Mouse (Mus musculus) ovary, adult 18-20 months (tissue): ENCODE measurements around the gene Mettl22.

Experiments
- DNase-seq: peaks from one replicate; pipeline ENCODE4 v3.0.0; 2022; ENCODE audit warnings: low spot score, mixed read lengths

The Mettl22 gene

DNA sequence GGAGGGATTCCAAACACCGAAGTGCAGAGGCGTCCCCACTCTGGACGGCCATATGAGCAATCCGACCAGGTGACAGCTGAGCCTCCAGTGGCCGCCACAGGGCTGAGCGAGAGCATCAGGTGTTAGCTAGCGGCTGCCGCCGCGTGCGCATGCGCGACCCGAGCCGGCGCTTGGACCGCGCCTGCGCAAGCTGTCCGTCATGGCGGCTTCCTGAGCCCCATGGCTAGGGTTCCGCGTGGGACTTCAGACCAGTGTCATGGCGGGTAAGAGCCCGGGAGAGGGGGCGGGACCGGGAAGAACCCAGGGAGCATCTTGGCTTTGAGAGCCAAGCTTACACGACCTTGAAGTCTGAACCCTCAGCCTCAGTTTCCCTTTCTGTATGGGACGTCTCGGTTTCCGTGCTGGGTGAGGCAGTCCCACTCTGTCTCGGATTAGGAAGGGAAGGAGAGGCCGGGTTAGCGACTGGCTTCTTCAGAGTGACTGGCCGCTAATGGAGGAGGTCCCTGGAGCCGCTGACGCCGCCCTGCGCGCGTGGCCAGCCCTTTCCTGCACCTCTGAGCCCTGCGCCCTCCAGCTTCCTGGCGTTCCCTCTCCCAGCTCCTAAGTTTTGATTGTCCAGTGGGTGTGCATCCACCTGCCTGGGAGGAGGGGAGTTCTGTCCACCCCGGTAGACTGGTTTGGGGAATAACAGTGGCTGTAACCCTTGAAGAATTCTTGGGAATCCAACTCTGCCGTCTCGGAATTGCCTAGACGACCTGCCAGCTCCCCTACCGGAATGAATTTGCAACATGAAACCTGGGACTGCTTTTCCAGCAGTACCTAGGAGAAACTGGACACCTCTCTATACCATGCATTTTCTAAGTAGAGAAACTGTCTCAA lies at the start of gene Mettl22:
TSS of gene Mettl22 (plus strand) at position 186 of the 879 bp plus-strand sequence.
- DNase-seq = peak; percentile 86

DNA sequence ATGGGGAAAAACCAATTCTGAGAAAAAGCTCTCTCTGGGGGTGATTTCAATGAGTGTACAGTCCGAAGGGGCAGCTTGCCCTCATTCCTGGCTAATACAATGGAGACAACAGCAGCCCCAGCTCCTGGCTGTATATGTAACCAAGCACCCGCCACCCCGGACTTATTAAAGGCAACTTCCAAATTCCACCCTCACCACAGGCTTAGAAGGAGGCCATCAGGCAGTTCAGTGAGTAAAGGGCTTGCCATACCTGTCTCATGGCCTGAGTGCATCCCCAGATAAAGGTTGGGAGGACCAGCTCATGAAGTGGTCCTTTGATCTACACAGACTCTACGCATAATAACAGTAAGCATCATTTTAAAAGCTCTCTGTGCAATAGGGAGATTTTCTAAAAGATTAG lies 49.7 kb upstream of the Mettl22 start:
- DNase-seq = no peak

DNA sequence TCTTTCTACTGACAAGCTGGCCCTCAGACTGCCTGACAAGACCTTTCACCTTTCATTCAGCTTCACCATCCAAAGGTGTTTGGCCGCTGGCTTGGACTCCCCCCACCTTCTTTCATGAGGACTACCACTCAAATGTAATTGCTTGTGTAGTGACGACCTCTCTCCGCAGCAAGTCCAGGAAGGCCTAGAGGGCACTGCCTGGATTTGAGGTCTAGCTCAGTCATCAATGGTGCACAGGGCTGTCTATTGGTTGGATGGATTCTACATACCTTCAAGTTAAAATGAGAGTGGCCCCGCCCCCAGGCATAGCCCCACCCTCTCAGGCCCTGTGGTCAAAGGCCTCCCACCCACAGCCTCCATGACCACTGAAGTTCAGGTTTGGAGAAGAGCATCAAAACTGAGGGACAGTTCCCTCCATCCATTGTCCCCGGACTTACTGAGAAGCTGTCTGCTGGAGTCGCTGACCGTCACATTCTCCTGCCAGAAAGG lies 46.9 kb upstream of the Mettl22 start:
- no peak for DNase-seq

DNA sequence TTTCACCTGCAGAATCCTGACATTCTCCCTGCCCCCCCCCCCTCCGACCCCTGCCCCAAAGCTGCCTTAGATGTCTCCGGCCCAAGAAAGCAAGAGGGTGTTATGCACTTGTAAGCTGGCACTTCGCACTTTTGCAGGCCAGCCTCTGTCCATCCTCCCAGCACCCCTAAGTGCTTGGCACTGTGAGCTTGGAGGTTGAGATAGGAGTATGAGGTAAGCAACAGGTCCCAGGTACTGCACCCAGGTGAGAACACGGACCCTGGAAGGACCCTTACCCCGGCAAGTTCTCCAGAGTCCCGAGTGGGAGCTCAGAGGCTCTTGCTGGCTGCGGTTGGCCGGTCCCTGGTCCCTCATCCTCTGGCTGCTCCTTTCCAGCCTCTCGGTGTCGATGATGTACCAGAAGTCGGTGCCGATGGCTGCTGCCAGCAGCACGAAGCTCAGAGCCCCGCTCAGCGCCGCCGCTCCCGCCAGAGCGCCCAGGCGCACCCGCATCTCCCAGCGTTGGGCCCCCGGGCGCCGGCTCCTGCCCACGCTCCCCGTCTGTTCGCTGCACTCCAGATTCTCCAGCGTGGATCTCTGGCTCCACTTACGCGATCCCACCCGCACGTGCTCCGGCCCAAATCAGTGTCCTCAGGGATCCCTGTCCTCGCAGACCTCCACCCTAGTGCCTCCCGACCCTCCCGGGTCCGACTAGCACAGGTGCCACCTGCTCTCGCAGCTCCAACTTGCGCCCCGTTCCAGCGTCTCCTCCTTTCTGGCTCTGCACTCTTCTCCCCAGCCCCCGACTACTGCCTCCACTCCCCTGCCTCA lies 46.2 kb upstream of the Mettl22 start:
- no peak for DNase-seq

DNA sequence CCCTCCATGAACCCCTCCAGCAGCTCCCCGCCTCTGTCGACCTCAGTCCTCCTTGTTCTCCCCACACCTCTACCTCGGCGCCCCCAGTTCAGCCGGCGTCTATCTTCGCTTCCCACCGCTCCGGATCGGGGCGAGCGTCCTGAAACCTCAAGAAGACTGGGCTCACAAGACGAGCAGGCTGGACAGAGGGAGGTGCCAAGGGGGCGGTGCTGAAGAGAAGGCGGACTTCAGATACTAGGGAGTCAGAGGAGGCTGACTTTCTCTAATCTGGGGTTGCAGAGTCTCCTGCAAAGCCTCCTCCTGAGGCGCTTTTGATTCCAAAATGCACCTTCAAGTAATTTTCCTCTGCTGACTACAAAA lies 45.6 kb upstream of the Mettl22 start, which contains the start of gene Tmem114:
TSS of gene Tmem114 (minus strand) at position 166 of the 360 bp plus-strand sequence.
- DNase-seq = peak; percentile 45

DNA sequence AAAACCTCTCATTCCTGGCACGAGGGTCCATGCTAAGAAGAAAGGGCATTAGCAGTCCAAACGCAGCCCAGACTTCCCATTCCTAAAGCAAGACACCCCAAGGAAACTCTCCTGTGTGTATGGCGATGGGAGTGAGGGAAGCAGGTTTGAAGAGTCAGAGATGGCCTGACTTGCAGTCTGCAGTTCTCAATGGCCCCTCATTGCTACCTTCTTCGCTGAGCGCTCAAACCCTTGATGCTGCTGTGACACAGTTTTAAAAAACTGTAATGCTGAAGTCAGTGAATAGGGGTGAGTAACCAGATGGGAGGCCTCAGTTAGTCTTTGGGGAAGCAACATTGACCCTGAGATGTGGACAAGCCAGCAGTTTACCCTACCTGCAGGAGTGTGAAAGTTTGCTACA lies 44.9 kb upstream of the Mettl22 start:
- no peak for DNase-seq

DNA sequence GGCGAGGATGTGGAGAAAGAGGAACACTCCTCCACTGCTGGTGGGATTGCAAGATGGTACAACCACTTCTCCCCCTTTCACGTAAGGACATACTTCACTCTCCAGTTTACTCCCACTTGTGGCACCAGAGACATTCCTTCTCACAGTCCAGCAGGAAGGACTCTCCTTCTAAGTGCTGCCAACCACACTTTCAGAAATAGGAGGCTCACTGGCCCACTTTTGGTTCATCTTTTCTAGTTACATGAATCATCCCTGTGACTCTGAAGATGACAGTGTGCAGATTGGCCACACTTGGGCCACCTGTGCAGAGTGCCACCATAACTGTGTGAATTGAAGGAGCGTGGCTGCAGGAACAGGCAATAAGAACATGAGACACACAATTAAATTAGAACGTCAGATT lies 41.1 kb upstream of the Mettl22 start:
- DNase-seq = no peak

DNA sequence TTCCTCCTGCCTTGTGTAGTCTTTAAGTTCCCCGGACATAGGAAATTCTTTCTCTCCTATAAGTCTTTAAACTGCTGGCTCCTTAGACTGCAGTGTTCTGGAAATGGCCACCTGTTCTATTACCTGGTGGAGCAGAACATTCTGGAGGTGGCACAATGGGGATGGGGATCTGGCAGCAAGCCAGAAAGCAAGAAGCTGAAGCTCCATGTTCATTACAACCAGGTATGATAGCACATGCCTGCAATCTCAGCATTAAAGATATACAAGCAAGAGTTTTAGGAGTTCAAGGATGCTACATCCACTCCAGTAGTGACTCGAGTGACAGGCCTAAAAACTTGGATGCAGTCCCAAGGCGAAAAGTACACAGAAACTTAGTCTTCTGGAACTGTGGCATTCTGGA lies 38.0 kb upstream of the Mettl22 start:
- no peak for DNase-seq

DNA sequence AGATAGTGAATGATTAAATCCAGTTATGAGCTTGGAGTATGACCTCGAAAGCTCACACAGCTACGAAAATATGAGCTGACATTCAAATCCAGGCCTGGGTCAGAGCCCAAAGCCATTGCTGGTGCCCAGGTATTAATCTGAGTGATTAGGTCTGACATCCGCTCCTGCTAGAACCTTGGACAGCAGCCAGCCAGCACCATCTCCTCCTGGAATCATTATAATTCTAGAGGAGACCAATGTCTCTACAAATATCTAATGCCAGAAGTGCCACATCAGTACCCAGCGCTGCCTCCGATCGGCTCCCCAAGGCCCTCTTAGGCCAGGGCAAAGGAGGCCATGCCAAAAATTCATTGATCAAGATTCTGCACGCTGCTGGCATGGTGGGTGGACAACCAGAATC lies 25.7 kb upstream of the Mettl22 start:
- no peak for DNase-seq

DNA sequence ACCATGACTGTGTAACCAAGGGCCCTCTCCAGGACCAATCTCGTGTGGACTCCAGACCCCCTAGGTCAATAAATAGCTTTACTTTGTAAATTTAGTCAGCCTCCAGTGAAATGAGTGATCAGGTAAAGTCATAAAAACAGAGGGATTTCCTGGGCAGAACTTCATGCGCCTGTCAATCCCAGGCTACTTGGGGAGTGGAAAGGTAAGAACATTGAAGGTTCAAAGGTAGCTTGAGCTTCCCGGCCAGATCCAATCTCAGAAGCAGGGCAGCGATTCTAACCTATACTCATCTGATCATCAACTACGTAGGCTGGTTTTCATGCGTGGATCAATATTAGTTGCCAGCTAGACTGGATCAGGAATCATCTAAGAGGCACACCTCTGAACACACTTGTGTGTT lies 24.3 kb upstream of the Mettl22 start:
- DNase-seq = no peak

DNA sequence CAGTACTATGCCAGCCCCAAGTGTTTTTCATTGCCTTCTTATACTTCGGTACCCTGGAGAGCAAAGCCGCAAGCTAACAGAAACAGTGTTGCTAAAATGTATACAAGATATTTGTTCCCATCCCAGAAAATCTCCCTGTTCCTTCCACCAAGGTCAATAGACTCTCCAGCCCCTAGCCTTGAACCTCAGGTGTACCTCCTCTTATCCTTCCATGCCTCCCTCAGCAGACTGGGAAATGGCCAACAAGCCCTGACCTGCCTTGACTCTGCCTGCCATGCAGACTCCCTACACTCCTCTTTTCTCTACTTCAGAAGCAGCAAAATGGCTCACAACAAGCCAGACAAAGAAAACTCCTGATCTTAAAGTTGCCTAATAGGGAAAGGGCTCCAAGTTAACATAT lies 17.3 kb upstream of the Mettl22 start:
- DNase-seq = no peak

DNA sequence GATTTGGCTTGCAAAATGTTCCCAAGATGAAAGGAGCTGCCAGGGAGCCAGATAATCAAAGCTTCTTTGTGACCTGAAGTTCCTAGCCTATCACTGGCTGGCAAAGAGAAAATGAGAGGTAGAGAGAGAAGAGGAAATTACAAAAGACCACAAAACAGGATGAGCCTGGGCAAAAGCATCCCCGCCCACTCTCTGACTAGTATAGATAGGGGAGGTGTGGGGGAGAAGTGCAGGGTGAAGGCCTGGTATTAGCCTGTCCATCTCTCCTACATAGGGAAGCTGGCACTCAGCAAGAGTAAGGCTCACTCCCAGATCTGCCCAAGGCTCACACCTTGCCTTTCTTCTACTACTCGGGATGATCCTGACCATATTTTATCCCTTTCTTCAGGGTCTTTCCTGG lies 15.4 kb upstream of the Mettl22 start:
- no peak for DNase-seq

DNA sequence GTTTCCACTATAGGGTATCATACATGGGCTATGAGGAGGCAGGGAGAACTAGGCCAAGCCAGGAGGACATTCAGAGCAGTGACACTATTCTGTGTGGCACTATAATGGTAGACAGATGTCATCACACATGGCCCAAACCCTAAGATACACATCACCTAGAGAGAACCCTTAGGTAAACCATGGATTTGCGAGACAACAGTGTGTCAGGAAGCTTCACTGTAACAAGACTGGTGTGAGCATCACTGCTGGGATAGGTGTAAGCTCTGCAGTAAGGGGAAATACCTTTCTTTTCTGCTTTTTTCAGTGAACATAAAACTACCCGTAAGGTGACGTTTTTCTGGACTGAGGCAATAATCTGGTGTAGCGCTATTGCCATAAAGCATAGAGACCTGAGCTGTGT lies 12.2 kb upstream of the Mettl22 start:
- no peak for DNase-seq

DNA sequence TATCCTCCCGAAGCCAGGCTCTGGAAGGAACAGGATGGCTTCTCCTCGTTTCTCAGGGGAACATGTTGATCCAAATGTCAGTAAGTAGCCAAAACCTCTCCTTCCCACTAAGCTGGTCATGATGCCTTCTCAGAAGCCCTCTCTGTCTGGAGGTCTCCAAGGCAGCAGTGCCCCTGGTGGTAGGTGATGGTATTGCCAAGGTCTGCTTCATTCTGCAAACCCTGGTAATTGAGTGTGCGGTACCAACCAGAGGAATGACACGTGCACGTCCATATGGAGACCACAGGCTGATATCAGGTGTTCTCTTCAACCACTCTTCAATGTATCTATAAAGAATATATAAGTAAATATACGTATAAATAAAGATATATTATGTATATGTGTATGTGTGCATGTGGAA lies 11.5 kb upstream of the Mettl22 start:
- no peak for DNase-seq

DNA sequence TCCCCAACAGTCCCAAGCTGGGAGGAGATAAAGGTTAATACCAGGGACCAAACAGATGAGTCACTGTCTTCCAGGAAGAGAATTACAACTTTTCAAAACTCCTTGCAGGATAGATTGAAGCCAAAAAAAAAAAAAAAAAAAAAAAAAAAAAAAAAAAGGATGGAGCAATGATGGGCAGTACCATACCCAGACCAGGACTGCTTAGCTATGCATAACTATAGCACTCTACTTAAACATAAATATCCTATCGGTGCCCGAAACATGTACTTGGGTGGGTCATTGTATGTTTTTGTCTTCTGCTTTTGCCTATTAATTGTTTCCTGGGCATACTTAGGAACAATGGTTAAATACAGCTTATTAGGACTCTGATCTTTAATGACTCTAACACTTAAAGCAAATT lies 456 bp upstream of the Mettl22 start:
- DNase-seq = no peak

DNA sequence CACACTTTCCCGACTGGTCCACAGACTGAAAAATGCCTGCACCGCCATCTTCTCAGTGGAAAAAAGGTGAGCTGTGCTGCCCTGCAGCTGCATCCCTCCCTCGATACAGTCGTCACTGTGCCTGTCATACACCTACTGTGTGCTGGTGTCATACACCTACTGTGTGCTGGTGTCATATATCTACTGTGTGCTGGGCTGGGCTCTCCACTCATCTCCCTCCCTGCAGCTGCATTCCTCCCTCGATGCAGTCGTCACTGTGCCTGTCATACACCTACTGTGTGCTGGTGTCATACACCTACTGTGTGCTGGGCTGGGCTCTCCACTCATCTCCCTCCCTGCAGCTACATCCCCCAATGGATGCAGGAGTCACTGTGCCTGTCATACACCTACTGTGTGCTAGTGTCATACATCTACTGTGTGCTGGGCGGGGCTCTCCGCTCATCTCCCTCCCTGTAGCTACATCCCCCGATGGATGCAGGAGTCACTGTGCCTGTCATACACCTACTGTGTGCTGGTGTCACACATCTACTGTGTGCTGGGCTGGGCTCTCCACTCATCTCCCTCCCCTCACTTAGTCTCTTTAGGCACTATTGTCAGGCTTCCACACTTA lies 16.9 kb downstream of the Mettl22 start:
- no peak for DNase-seq

DNA sequence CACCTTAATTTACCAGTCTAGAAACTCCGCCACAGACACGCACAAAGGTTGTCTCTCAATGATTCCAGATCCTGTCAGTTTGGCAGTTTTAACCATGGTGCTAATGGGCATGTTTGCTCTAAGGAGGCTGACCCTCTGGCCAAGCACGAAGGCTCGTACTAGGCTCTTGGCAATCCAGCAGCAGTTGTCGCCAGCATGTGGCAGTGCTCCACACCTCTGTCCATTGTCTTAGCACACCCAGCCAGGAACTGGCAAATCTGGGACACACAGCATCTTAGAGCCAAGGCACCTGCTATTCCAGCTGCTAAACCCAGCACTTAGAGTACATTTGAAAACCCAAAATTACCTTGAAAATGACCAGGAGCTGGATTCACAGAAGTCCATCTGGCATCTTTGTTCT lies 18.8 kb downstream of the Mettl22 start:
- no peak for DNase-seq

DNA sequence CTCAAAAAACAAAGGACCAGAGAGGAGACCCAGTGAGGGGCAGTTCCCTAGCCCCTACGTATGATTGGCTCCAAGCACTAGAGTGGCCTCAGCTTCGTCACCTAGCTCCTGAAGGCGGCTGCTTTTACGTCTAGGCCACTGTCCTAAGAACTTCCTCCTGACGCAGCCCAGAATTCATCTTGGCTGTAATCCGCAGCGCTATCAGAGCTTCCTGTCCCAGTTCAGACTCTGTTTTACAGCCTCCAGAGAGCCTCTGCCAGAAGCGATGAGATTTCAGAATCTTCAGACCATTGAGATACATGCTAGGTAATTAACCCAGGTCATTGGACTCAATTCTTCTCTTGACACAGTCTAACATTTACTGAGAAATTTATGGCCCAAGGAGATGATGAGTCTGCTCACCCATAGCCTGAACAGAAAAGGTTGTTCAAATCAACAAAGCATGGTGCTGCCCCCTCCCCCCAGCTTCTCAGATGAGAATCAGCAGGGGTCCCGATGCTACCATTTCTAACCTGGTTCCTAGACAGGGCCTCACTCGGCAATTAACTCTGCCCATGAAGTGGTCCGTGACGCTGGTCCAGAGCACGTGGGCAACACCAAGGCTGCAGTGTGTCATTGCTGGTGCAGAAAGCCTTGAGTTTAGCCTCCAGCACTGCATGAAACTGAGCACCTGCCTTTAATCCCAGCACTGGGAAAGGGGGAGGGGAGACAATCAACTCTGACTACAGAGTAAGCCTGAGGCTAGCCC lies 21.3 kb downstream of the Mettl22 start:
- DNase-seq = no peak

DNA sequence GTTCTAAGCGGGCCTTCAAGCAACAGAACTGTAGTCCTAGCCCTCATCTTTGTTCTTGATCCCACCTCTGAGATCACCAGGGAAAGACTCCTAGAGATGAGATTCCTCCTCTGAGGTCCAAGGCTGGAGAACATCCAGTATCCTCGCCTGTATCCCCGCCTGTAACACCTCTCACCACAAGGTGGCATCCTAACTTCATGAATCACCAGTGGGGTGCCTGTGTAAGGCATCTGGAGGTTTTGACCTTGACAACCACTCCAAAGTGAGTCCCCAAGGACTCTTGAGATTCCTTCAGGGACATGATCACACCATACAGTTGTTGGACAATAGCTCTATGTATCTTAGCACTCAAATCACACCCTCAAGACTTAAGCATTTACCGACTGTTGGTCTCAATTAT lies 23.7 kb downstream of the Mettl22 start:
- peak; percentile 52 for DNase-seq

DNA sequence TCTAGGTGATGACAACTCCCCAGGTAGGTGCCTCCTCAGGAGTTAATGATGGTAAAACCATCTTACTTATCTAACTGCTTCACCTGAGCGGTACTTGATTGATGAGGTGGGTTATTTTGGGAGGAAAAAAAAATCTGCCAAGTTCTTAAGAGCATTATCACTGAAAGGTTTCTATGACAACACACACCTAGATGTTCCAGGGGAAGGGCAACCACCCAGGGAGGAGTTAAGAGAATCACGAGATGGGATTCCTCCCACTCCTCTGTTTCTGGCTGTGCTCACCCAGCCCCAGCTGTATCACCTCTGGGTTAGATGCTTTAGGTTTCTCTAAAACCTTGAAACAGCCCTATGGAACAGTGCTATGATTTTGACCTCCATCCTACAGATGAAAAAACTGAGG lies 26.4 kb downstream of the Mettl22 start:
- DNase-seq = no peak

DNA sequence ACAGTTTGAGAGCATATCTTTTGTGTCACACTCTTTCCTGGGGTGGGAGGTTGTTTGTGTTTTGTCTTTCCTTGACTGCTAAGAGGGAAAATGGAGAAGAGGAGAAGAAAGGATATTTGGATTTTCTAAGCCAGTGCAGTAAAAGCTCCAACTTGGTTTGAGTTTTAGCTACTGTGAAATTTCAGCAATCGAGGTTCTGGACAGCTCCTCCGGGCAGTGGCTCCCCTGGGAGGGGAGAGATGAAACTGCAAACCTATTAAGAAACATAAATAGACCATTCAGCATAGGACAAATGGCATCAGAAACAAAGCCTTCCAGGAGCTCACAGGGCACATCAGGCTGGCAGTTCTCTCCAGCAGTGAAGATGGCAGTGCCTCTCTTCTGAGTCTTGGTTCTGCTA lies 33.7 kb downstream of the Mettl22 start:
- no peak for DNase-seq

DNA sequence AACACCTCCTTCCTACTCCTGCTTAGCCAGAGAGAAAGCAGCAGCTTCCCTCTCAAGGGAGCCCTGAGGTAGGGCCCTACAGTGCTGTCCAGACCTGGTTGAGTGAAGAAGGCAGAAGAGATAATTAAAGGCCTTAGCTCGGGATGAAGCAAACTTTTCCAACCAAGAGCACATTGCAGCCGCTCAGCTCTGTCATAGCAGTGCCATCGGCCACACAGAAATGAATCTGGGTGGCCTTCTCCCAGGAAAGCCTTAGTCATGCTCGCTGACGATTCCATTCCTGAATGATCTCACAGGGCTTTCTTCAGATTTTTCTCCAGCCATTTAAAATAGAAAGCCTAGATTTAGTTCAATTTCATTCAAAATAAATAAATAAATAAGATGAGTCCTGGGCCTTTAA lies 39.3 kb downstream of the Mettl22 start:
- no peak for DNase-seq
